Mouse (Mus musculus): ENCODE measurements around the gene Tnfrsf14. TPM values are rescaled to one million over a fixed set of nuclear protein-coding genes. Genes with fewer than 3 reads are reported as not detected.

Gene Tnfrsf14
- polyA plus RNA-seq, 1 experiment, result 177 TPM

DNA sequence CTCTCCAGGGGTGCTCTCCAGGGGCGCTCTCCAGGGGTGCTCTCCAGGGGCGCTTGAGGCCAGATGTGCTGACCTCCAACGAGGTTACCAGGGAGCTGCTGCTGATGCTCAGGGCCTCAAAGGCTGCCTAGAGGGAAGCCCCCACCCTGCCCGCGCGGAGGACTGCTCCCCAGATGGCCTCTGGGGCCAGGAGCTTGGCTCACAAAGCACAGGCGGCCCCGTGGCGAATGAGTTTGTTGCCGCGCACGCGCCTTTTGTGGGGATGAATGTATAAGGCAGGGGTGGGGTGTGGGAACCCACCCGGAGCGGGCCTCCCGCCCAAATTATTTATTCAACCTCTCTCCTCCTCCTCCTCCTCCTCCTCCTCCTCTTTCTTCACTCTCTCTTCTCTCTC, 21.2 kb upstream of the Tnfrsf14 start:
- no peak overlapping the region for H3K27ac ChIP-seq (ENCODE audit: insufficient read depth, low read depth, low read length)
- H3K27me3 ChIP-seq (ENCODE audit: control insufficient read depth, insufficient read depth, low read length), result peaks cover 35% of the 10 kb centered on the region
- no peak for TF ChIP-seq POLR2A (IDR thresholded peaks at IDR 0.05; ENCODE audit: low read depth, low read length)
- no peak for TF ChIP-seq CTCF (IDR thresholded peaks at IDR 0.05; ENCODE audit: extremely low read depth, insufficient read length, insufficient replicate concordance, low read depth, low read length)
- H3K4me3 ChIP-seq (ENCODE audit: low read depth, low read length), result no peak overlapping the region
- WGBS, result 15% methylated on average over 16 of the region's 16 CpGs
- H3K36me3 ChIP-seq (ENCODE audit: control insufficient read depth, insufficient read depth, low read length), result no peaks in the 10 kb centered on the region
- peaks cover 8% of the 10 kb centered on the region; the same call in 1 of the 2 replicates for H3K4me1 ChIP-seq (ENCODE audit: control insufficient read depth, insufficient read depth, insufficient read length, low read length)

DNA sequence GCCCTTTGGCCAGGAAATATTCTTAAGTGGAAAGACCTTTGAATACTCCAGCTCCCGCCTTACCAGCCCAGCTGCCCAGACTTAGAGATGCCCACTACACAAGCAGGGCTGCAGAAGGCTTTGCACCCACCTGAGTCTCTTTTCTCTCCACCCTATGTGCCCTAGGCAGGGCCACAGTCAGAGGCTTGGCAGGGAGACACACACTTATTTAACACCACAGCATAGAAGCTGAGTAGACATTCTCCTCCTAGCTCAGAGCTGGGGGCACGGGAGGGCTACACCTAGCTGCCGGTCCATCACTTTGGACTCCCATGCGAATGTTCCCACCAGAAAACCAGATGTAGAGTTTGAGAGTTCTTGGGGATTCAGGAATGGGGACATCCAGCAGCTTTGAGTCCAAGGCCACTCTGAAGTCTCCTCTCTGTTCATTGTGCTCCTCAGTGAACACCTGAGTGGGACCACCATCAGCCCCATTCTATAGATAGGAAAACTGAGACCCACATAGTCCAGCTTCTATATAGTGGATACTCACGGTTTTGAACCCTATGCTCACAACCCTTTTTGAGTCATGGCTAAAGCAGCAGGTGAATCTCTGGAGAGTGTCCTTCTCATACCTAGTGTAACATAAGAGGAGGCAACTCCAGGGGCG, 20.7 kb upstream of the Tnfrsf14 start:
- peaks cover 35% of the 10 kb centered on the region for H3K27me3 ChIP-seq (ENCODE audit: control insufficient read depth, insufficient read depth, low read length)

DNA sequence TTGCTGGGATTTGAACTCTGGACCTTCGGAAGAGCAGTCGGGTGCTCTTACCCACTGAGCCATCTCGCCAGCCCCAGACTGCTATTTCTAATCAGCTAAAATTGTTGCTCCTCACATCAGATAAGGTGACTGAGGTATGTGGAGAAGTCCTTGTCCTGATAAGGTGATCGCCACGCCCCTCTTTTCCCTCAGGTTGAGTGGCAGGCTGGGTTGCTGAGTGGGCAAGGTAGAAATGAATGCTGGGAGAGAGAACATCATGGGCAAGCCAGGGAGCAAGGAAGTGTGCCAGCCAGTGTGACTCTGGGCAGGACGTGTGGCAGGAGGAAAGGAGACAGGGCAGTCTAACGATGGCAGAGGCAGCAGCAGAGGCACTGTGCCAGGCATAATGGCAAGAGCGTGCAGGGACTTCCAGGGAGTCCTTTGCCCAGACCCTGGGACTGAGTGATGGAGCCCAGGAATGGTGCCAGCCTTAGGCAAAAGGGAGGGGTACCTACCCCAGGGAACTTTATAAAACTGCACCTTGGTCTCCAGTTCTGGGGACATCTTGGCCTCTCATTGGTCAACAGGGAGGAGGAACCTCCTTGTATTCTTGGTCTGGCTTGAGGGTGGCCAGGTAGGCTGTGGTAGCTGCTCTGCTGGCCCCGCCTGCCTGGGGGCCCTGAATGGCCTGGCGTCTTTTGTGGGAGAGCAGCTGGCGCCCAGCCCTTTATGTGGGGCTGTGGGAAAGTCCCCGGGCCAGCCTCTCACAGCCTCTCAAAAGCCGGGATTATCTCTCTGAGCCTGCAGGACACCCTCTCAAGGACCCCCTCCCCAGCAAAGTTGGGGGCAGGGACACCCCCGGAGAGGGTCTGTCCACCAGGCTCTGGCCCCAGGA, 19.9 kb upstream of the Tnfrsf14 start:
- H3K4me3 ChIP-seq (ENCODE audit: low read depth, low read length), result no peak overlapping the region
- WGBS, result 22% methylated on average over 14 of the region's 14 CpGs
- peaks cover 29% of the 10 kb centered on the region for H3K27me3 ChIP-seq (ENCODE audit: control insufficient read depth, insufficient read depth, low read length)
- TF ChIP-seq POLR2A (IDR thresholded peaks at IDR 0.05; ENCODE audit: low read depth, low read length), result no peak
- TF ChIP-seq CTCF (IDR thresholded peaks at IDR 0.05; ENCODE audit: extremely low read depth, insufficient read length, insufficient replicate concordance, low read depth, low read length), result no peak
- H3K4me1 ChIP-seq (ENCODE audit: control insufficient read depth, insufficient read depth, insufficient read length, low read length), result peaks cover 12% of the 10 kb centered on the region; the same call in 1 of the 2 replicates
- no peak overlapping the region for H3K27ac ChIP-seq (ENCODE audit: insufficient read depth, low read depth, low read length)
- no peaks in the 10 kb centered on the region for H3K36me3 ChIP-seq (ENCODE audit: control insufficient read depth, insufficient read depth, low read length)

More for the DNA sequence above, 20.7 kb upstream of the Tnfrsf14 start:
- no peak overlapping the region for H3K27ac ChIP-seq (ENCODE audit: insufficient read depth, low read depth, low read length)
- TF ChIP-seq POLR2A (IDR thresholded peaks at IDR 0.05; ENCODE audit: low read depth, low read length), result no peak
- TF ChIP-seq CTCF (IDR thresholded peaks at IDR 0.05; ENCODE audit: extremely low read depth, insufficient read length, insufficient replicate concordance, low read depth, low read length), result no peak
- WGBS, result 61% methylated on average over 6 of the region's 6 CpGs
- peaks cover 8% of the 10 kb centered on the region; the same call in 1 of the 2 replicates for H3K4me1 ChIP-seq (ENCODE audit: control insufficient read depth, insufficient read depth, insufficient read length, low read length)
- H3K4me3 ChIP-seq (ENCODE audit: low read depth, low read length), result no peak overlapping the region
- no peaks in the 10 kb centered on the region for H3K36me3 ChIP-seq (ENCODE audit: control insufficient read depth, insufficient read depth, low read length)

GRCm38 (mm10) chr4:154946319-154946718, 18.0 kb upstream of the Tnfrsf14 start:
- H3K27ac ChIP-seq (ENCODE audit: insufficient read depth, low read depth, low read length), result 0 out of 2 replicates have a peak overlapping the region, but pooled peaks have one; percentile 57
- H3K36me3 ChIP-seq (ENCODE audit: control insufficient read depth, insufficient read depth, low read length), result no peaks in the 10 kb centered on the region
- 10% methylated on average over 8 of the region's 8 CpGs for WGBS
- H3K4me1 ChIP-seq (ENCODE audit: control insufficient read depth, insufficient read depth, insufficient read length, low read length), result peaks cover 14% of the 10 kb centered on the region; the same call in 1 of the 2 replicates
- peak; percentile 78; the same call in 1 of the 2 replicates for TF ChIP-seq POLR2A (IDR thresholded peaks at IDR 0.05; ENCODE audit: low read depth, low read length)
- peak; percentile 13; the same call in 1 of the 2 replicates for TF ChIP-seq CTCF (IDR thresholded peaks at IDR 0.05; ENCODE audit: extremely low read depth, insufficient read length, insufficient replicate concordance, low read depth, low read length)
- peaks cover 19% of the 10 kb centered on the region; the same call in 1 of the 2 replicates for H3K27me3 ChIP-seq (ENCODE audit: control insufficient read depth, insufficient read depth, low read length)
- peak overlapping the region; percentile 47 for H3K4me3 ChIP-seq (ENCODE audit: low read depth, low read length)

DNA sequence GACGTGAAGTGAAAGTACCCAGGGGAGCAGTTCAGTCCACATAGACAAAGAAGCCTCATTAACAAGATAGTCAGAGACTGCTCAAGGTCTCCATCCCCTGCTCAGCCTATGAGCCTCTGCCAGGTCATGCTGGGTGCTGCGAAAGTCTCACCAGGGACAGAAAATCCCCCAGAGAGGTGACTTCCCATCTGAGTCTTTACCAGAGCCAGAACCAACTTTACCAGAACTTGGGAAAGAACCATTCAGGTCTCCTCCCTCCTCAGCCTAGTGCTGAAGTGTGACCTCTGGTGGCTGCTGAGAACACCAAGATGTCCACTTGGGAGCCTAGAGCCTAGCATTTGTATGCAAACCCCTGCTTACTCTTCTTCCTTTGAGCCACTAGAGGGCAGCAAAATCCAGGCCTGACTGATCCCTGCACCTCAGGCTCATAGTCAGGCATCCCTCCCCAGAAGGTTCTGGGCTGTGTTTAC, 15.8 kb upstream of the Tnfrsf14 start:
- no peak overlapping the region for H3K27ac ChIP-seq (ENCODE audit: insufficient read depth, low read depth, low read length)
- 0 out of 2 replicates have a peak, but pooled peaks cover 8% of the 10 kb centered on the region for H3K27me3 ChIP-seq (ENCODE audit: control insufficient read depth, insufficient read depth, low read length)
- no peaks in the 10 kb centered on the region for H3K36me3 ChIP-seq (ENCODE audit: control insufficient read depth, insufficient read depth, low read length)
- 22% methylated on average over 2 of the region's 2 CpGs for WGBS
- no peak overlapping the region for H3K4me3 ChIP-seq (ENCODE audit: low read depth, low read length)
- H3K4me1 ChIP-seq (ENCODE audit: control insufficient read depth, insufficient read depth, insufficient read length, low read length), result peaks cover 14% of the 10 kb centered on the region; the same call in 1 of the 2 replicates
- TF ChIP-seq CTCF (IDR thresholded peaks at IDR 0.05; ENCODE audit: extremely low read depth, insufficient read length, insufficient replicate concordance, low read depth, low read length) (peak; percentile 98; the same call in 1 of the 2 replicates), POLR2A (IDR thresholded peaks at IDR 0.05; ENCODE audit: low read depth, low read length) (no peak)

DNA sequence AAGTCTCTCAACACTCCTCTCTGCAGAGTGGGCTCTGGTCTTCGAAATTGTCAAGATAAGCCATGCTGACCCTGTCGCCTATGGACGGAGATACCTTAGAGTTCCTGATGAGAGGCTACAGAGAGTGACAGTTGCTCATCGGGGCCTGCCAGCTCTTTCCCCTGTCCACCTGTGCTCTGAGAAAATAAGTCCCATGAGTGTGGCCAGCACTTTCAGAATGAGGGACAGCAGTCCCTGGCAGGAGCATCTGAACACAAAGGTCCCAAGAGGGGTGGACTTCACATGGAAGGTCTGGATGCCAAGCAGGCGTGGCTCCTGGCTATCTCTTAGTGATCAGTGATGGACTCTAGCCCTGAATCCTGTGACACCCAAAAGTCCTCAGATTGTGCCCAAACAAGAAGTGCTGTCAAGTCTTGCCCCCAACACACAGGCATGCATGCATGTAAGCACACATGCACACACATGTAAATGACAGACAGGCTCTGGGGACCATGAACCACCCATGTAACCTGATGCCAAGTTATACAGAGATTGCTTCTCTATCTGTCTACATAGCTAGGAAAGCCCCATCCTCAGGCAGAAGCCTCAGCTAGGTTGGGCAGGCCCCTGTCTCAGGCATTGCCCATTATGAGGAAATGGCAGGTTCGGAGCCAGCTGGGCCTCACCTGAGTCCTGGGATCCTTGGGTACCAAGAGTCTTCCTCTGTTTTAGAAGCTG, 15.1 kb upstream of the Tnfrsf14 start:
- H3K27me3 ChIP-seq (ENCODE audit: control insufficient read depth, insufficient read depth, low read length), result 0 out of 2 replicates have a peak, but pooled peaks cover 1% of the 10 kb centered on the region
- H3K36me3 ChIP-seq (ENCODE audit: control insufficient read depth, insufficient read depth, low read length), result no peaks in the 10 kb centered on the region
- no peak overlapping the region for H3K4me3 ChIP-seq (ENCODE audit: low read depth, low read length)
- WGBS, result 88% methylated on average over 6 of the region's 6 CpGs
- TF ChIP-seq CTCF (IDR thresholded peaks at IDR 0.05; ENCODE audit: extremely low read depth, insufficient read length, insufficient replicate concordance, low read depth, low read length) (no peak), POLR2A (IDR thresholded peaks at IDR 0.05; ENCODE audit: low read depth, low read length) (no peak)
- H3K4me1 ChIP-seq (ENCODE audit: control insufficient read depth, insufficient read depth, insufficient read length, low read length), result peaks cover 14% of the 10 kb centered on the region; the same call in 1 of the 2 replicates
- no peak overlapping the region for H3K27ac ChIP-seq (ENCODE audit: insufficient read depth, low read depth, low read length)
